Mouse (Mus musculus): ENCODE data around the gene Mroh2b. TPM values are rescaled to one million over a fixed set of nuclear protein-coding genes. Genes with fewer than 3 reads are reported as not detected.

Mroh2b gene
- total RNA-seq (2021), result not detected
- long read RNA-seq, experiment 1, result 0 reads
- long read RNA-seq, experiment 2, result 0 reads

GRCm38 (mm10) chr15:4898437-4898836 lies at the start of gene Mroh2b:
Gene Mroh2b, plus strand, starts transcription at chr15:4898737.
- DNase-seq, result no peak

- DNase-seq, result no peak
These were observed 48.5 kb upstream of the Mroh2b start for GRCm38 (mm10) chr15:4850015-4850414.

GRCm38 (mm10) chr15:4894962-4895361 lies 3.6 kb upstream of the Mroh2b start:
- no peak for DNase-seq

GRCm38 (mm10) chr15:4934731-4935130 lies 36.2 kb downstream of the Mroh2b start:
- DNase-seq, result no peak

GRCm38 (mm10) chr15:4973355-4973754 lies 74.8 kb downstream of the Mroh2b start:
- no peak for DNase-seq

- DNase-seq, result no peak
These were observed 104.4 kb downstream of the Mroh2b start for GRCm38 (mm10) chr15:5002903-5003302.

- no peak for DNase-seq
These were observed 105.1 kb downstream of the Mroh2b start for GRCm38 (mm10) chr15:5003503-5004196.

- no peak for DNase-seq
These were observed 111.1 kb downstream of the Mroh2b start for GRCm38 (mm10) chr15:5009644-5010107.

Other genes with a start within 250 kb of the Mroh2b start
- gene C6, start 171.6 kb upstream of the Mroh2b start, total RNA-seq (2021), result under 1 TPM; 0.45 TPM
- under 1 TPM in 1 of 2 experiments, not detected in 1; 0.09 TPM for gene C7, start 165.0 kb downstream of the Mroh2b start, total RNA-seq (2021)
- gene Card6, start 209.8 kb downstream of the Mroh2b start, total RNA-seq (2021), result 1 to 10 TPM; 1.6 to 3.5 TPM
- gene Rpl37, start 217.9 kb downstream of the Mroh2b start, total RNA-seq (2021), result 100 to 1,000 TPM; 337 to 339 TPM
- 10 to 100 TPM; 13.0 to 15.1 TPM for gene Prkaa1, start 245.1 kb downstream of the Mroh2b start, total RNA-seq (2021)

Measured in gastrocnemius, postnatal 10 days (tissue).